Mouse (Mus musculus) hindbrain, postnatal 0 days (tissue): ENCODE data around the gene Pkdrej. TPM values are rescaled to one million over a fixed set of nuclear protein-coding genes. Genes with fewer than 3 reads are reported as not detected.

Source experiments
- ATAC-seq: fragments of 200-750 bp; cut with Nextera tagmentation; 2 replicates; pipeline ENCODE4 v1.8.0; 2017; ENCODE audit warnings: mild to moderate bottlenecking, moderate TSS enrichment, moderate library complexity
- DNase-seq: peaks from one replicate; pipeline ENCODE4 v3.0.0-alpha.2; 2015; ENCODE audit warnings: low spot score
- H3K27ac ChIP-seq: fragments of 300-500 bp; sonication (generic); 2 replicates; pipeline ENCODE4 v1.5.1; 2014; ENCODE audit warnings: mild to moderate bottlenecking
- H3K27me3 ChIP-seq: fragments of 300-500 bp; sonication (generic); 2 replicates; pipeline ENCODE4 v1.6.1; 2014; ENCODE audit warnings: low read length, mixed read lengths; ENCODE audit not compliant: insufficient read depth
- H3K36me3 ChIP-seq: fragments of 300-500 bp; sonication (generic); 2 replicates; pipeline ENCODE4 v1.6.1; 2014; ENCODE audit warnings: low read length, mixed read lengths; ENCODE audit not compliant: insufficient read depth
- H3K4me1 ChIP-seq: fragments of 300-500 bp; sonication (generic); 2 replicates; pipeline ENCODE4 v1.6.1; 2014; ENCODE audit warnings: antibody characterized with exemption, low read length, mixed read lengths; ENCODE audit not compliant: insufficient read depth
- H3K4me2 ChIP-seq: fragments of 300-500 bp; sonication (generic); 2 replicates; pipeline ENCODE4 v1.6.1; 2014; ENCODE audit warnings: low read depth, mild to moderate bottlenecking, low read length, moderate library complexity, mixed read lengths
- H3K4me3 ChIP-seq: fragments of 300-500 bp; sonication (generic); 2 replicates; pipeline ENCODE4 v1.5.1; 2014; ENCODE audit warnings: low read length
- H3K9ac ChIP-seq: fragments of 300-500 bp; sonication (generic); replicated peaks from 2 replicates; pipeline ENCODE4 v1.6.1; 2014; ENCODE audit warnings: mild to moderate bottlenecking, low read length, moderate library complexity, mixed read lengths
- H3K9me3 ChIP-seq: fragments of 300-500 bp; sonication (generic); 2 replicates; pipeline ENCODE4 v1.6.1; 2016; ENCODE audit warnings: low read length, mixed read lengths
- CTCF ChIP-seq: IDR thresholded peaks from 2 replicates; pipeline ENCODE4 v1.5.1; 2016; ENCODE audit warnings: antibody characterized with exemption, control low read depth, low read depth
- WGBS: fragments of 180-500 bp; shearing (Covaris S2); extraction: QIAGEN DNeasy Blood & Tissue Kit; methylation state at CpG from one replicate; pipeline ENCODE4 v1.1.7; 2014; 5-methylcytosine and 5-hydroxymethylcytosine counted together
- polyA plus RNA-seq: library from polyadenylated mRNA; unstranded; fragments of >200 nt; fragmentation: Nextera tagmentation; extraction: Ambion mirVana; gene quantifications from 2 replicates; pipeline ENCODE4 v1.2.1, GENCODE M21; 2015
- total RNA-seq: library from RNA; depleted of rRNA; stranded (reverse); fragments of >200 nt; gene quantifications from 2 replicates; pipeline ENCODE4 v1.2.3, GENCODE M21; 2014

The Pkdrej gene
- total and polyA plus RNA-seq, 2 experiments from 2014 or later: 0.06 to 0.26 TPM

- H3K27ac ChIP-seq: peak overlapping the region; percentile 42; the same call in 1 of the 2 replicates
- ATAC-seq: no peak
- no peak overlapping the region for H3K9ac ChIP-seq
Observed at GRCm38 (mm10) chr15:85810462-85810805, 11.1 kb downstream of the Pkdrej start.

GRCm38 (mm10) chr15:85809091-85809490 lies 12.4 kb downstream of the Pkdrej start:
- Histone ChIP-seq H3K9me3 (no peaks in the 10 kb centered on the region), H3K4me2 (no peak overlapping the region), H3K36me3 (no peaks in the 10 kb centered on the region), H3K4me1 (no peaks in the 10 kb centered on the region), H3K9ac (no peak overlapping the region), H3K27me3 (no peaks in the 10 kb centered on the region), H3K4me3 (no peak overlapping the region), H3K27ac (no peak overlapping the region)
- DNase-seq (no peak), ATAC-seq (no peak)
- no peak for TF ChIP-seq CTCF
- WGBS: 88% methylated on average over 12 of the region's 12 CpGs

More at GRCm38 (mm10) chr15:85810462-85810805, 11.1 kb downstream of the Pkdrej start:
- TF ChIP-seq CTCF: no peak
- H3K4me2 ChIP-seq: peak overlapping the region; percentile 81
- no peaks in the 10 kb centered on the region for H3K36me3 ChIP-seq
- no peaks in the 10 kb centered on the region for H3K9me3 ChIP-seq
- H3K27me3 ChIP-seq: no peaks in the 10 kb centered on the region
- WGBS: 80% methylated on average over 5 of the region's 5 CpGs
- no peaks in the 10 kb centered on the region for H3K4me1 ChIP-seq
- peak overlapping the region; percentile 69 for H3K4me3 ChIP-seq
- DNase-seq: no peak

GRCm38 (mm10) chr15:85808434-85808833 lies 13.1 kb downstream of the Pkdrej start:
- TF ChIP-seq CTCF: no peak
- Histone ChIP-seq H3K36me3 (no peaks in the 10 kb centered on the region), H3K9me3 (no peaks in the 10 kb centered on the region), H3K27me3 (no peaks in the 10 kb centered on the region), H3K4me2 (no peak overlapping the region), H3K4me1 (no peaks in the 10 kb centered on the region), H3K9ac (no peak overlapping the region), H3K4me3 (no peak overlapping the region), H3K27ac (no peak overlapping the region)
- DNase-seq: no peak
- ATAC-seq: no peak
- 46% methylated on average over 8 of the region's 8 CpGs for WGBS

GRCm38 (mm10) chr15:85808031-85808430 lies 13.5 kb downstream of the Pkdrej start:
- H3K27me3 ChIP-seq: no peaks in the 10 kb centered on the region
- no peak for TF ChIP-seq CTCF
- DNase-seq (no peak), ATAC-seq (no peak)
- H3K9ac ChIP-seq: no peak overlapping the region
- H3K9me3 ChIP-seq: no peaks in the 10 kb centered on the region
- 77% methylated on average over 6 of the region's 6 CpGs for WGBS
- H3K36me3 ChIP-seq: no peaks in the 10 kb centered on the region
- no peak overlapping the region for H3K27ac ChIP-seq
- H3K4me2 ChIP-seq: no peak overlapping the region
- H3K4me1 ChIP-seq: no peaks in the 10 kb centered on the region
- no peak overlapping the region for H3K4me3 ChIP-seq

GRCm38 (mm10) chr15:85807404-85807803 lies 14.1 kb downstream of the Pkdrej start:
- no peak overlapping the region for H3K27ac ChIP-seq
- no peaks in the 10 kb centered on the region for H3K36me3 ChIP-seq
- WGBS: 83% methylated on average over 4 of the region's 4 CpGs
- no peak overlapping the region for H3K9ac ChIP-seq
- no peak for TF ChIP-seq CTCF
- no peak overlapping the region for H3K4me2 ChIP-seq
- no peak overlapping the region for H3K4me3 ChIP-seq
- H3K9me3 ChIP-seq: no peaks in the 10 kb centered on the region
- DNase-seq (no peak), ATAC-seq (no peak)
- H3K27me3 ChIP-seq: no peaks in the 10 kb centered on the region
- H3K4me1 ChIP-seq: no peaks in the 10 kb centered on the region

GRCm38 (mm10) chr15:85806886-85807285 lies 14.6 kb downstream of the Pkdrej start:
- Histone ChIP-seq H3K4me1 (no peaks in the 10 kb centered on the region), H3K27me3 (no peaks in the 10 kb centered on the region), H3K27ac (no peak overlapping the region), H3K36me3 (no peaks in the 10 kb centered on the region), H3K4me3 (no peak overlapping the region), H3K4me2 (no peak overlapping the region), H3K9me3 (no peaks in the 10 kb centered on the region), H3K9ac (no peak overlapping the region)
- no peak for ATAC-seq
- no peak for TF ChIP-seq CTCF
- WGBS: 80% methylated on average over 4 of the region's 4 CpGs
- no peak for DNase-seq

GRCm38 (mm10) chr15:85802931-85803330 lies 18.6 kb downstream of the Pkdrej start:
- Histone ChIP-seq H3K27ac (no peak overlapping the region), H3K36me3 (no peaks in the 10 kb centered on the region), H3K9me3 (no peaks in the 10 kb centered on the region), H3K4me2 (no peak overlapping the region), H3K27me3 (no peaks in the 10 kb centered on the region), H3K9ac (no peak overlapping the region), H3K4me3 (no peak overlapping the region), H3K4me1 (no peaks in the 10 kb centered on the region)
- no peak for ATAC-seq
- no peak for TF ChIP-seq CTCF
- 75% methylated on average over 2 of the region's 2 CpGs for WGBS
- peak; percentile 57 for DNase-seq
